Mouse (Mus musculus) ES-E14 (cell line): ENCODE measurements around the gene Elmo1.

Experiments used
- CHD2 ChIP-seq: IDR thresholded peaks from 2 replicates; pipeline ENCODE4 v1.6.1; 2014; ENCODE audit warnings: mild to moderate bottlenecking, low read depth, low read length, inconsistent platforms
- HCFC1 ChIP-seq: IDR thresholded peaks from 2 replicates; pipeline ENCODE4 v1.6.1; 2012; ENCODE audit warnings: low read length, inconsistent platforms, borderline replicate concordance; ENCODE audit not compliant: insufficient read depth
- MAFK ChIP-seq: IDR thresholded peaks from 2 replicates; pipeline ENCODE4 v1.6.1; 2014; ENCODE audit warnings: mild to moderate bottlenecking, low read depth, low read length, inconsistent platforms; ENCODE audit not compliant: insufficient read depth
- ZC3H11A ChIP-seq: IDR thresholded peaks from 2 replicates; pipeline ENCODE4 v1.6.1; 2012; ENCODE audit warnings: low read depth, mild to moderate bottlenecking, inconsistent platforms, low read length, borderline replicate concordance

GRCm38 (mm10) chr13:20490860-20491594, 400.6 kb downstream of the Elmo1 start:
- no peak for TF ChIP-seq MAFK
- no peak for TF ChIP-seq CHD2
- TF ChIP-seq ZC3H11A, result no peak
- TF ChIP-seq HCFC1, result no peak
